Mouse (Mus musculus) heart, adult 9 months (tissue): ENCODE measurements around the gene Adgre1.
"Not testable (repeated sequence)": the region's sequence is repeated elsewhere in the genome, so short reads cannot be mapped to it uniquely, and the experiment has no call there.

Source experiments
- DNase-seq, 2 experiments: peaks; one replicate each; pipeline ENCODE4 v3.0.0; 2022; ENCODE audit warnings: low spot score in 2 of 2

Adgre1 gene

DNA sequence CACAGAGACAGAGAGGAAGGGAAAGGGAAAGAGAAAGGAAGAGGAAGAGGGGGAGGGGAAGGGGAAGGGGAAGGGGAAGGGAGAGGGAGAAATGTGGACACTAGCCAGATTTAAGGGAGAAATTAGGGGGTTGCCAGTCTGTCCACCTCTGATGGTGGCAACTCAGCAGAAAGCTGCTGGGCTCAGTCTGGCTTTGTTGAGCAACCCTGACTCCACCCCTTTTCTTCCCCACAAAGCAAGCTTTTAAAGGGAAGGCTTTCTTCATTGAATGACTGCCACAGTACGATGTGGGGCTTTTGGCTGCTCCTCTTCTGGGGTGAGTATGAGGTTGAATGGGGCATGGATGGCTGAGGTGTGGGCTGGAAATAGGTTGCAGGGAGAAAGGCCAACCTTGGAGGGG, at the start of gene Adgre1:
Gene Adgre1 (plus strand): TSS at position 251 of the 400 bp plus-strand sequence.
- DNase-seq: peak in 1 of 2 experiments; percentile 27

DNA sequence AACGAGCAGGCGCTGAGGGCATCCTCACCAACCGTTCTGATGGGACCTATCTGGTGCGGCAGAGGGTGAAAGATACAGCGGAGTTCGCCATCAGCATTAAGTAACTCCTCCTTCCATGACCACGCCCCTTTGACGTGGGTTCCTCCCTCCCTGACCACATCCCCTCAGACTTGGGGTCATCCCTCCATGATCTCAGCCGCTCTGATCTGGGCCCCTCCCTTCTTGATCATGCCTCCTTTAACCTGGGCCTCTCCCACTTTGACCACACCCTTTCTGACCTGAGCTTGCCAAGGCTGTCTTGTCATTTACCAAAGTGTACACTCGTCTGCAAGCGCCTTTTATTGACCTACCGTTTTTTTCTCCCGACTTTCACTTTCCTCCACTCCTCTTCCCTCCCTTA, 46.7 kb upstream of the Adgre1 start:
- no peak for DNase-seq

DNA sequence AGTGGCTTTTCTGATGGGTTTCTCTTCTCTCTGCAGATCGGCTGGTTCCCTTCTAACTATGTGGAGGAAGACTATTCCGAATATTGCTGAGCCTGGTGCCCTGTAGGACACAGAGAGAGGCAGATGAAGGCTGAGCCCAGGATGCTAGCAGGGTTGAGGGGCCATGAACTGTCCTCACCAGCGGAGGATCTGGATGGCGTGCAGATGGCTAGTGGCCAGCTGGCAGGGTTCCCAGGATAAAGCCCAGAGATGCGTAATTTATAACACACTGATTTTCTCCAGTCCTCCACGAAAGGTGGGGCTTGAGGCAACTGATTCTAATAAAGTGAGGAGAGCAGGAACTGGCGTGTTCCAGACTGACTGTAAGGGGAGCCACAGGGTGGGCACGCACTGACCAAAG, 30.9 kb upstream of the Adgre1 start:
- no peak for DNase-seq

GRCm38 (mm10) chr17:57328944-57329343, 29.5 kb upstream of the Adgre1 start:
- no peak for DNase-seq

DNA sequence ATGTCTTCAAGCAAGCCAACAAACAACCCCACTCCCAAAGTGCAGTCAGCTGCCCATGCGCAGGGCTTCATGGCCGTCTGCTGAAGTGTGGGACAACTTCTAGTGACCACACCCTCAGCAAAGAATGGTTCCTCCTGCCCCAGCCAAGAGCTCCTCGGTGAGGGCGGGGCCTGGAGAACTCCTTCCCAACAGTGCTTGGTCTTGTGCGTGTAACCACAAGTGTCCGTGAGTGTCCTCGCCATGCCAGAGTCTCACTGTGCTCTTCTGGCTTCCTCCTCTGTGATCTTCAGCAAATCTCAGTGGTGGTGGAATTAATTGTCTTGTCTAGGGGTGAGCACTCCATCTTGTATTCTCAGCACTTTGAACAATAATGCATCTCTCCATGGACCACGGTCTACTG, 27.5 kb upstream of the Adgre1 start:
- no peak for DNase-seq

- no peak for DNase-seq
These were observed 26.2 kb upstream of the Adgre1 start for GRCm38 (mm10) chr17:57332241-57332640.

- DNase-seq: no peak
These were observed 24.3 kb upstream of the Adgre1 start for GRCm38 (mm10) chr17:57334001-57334760.

DNA sequence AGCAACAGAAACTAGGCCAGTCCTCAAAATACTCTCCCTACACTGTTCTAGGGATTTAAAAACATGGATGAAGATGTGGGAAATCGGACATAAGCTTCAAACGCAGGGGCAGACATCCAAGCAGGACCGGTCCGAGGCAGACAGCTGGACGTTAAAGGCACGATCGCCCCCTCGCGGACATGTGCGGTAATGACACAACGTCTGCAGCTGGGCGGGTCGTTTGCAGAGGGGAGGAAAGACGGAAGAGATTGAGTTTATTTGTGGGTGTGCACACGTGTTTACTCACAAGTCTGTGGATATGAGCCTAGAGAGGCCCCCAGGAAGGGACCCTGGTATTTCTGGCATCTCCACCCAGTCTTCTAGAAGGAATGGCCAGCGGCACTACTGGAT, 23.7 kb upstream of the Adgre1 start:
- peak; percentile 70 to 79 for DNase-seq

DNA sequence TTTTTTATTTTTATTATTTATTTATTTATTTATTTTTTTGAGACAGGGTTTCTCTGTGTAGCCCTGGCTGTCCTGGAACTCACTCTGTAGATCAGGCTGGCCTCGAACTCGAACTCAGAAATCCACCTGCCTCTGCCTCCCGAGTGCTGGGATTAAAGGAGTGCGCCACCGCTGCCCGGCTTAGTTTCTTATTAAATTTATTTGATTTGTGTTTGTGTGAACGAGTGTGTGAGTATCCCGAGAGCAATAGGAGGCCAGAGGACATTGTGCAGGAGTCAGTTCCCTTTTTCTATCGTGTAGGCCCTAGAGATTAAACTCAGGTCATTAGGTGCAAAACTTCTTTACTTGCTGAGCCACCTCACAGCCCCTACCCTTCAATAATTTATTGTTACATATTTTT, 23.3 kb upstream of the Adgre1 start:
- DNase-seq: not testable (repeated sequence)

GRCm38 (mm10) chr17:57335673-57336303, 22.7 kb upstream of the Adgre1 start:
- peak; percentile 65 to 82 for DNase-seq

GRCm38 (mm10) chr17:57337996-57338395, 20.5 kb upstream of the Adgre1 start:
- DNase-seq: no peak

DNA sequence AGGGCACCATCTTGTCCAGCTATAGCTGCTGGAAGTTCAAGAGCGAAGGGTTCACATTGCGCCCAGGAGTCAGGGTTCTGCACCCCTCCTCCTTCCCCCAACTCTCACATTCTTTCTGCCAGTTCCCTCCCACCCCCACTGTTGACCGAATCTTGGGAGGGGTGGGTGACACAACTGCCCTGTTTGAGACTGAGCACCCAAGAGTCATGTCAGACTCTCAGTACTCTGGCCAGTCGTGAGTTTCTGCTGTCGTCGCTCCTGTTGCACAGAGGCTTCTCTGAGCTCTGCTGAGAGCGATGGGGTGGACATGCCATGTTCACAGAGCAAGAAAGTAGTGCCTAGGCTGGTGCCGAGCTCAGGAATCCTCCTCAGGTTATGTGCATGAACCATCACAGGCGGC, 19.2 kb upstream of the Adgre1 start:
- no peak for DNase-seq

- DNase-seq: no peak
These were observed 16.9 kb upstream of the Adgre1 start for GRCm38 (mm10) chr17:57341568-57341967.

DNA sequence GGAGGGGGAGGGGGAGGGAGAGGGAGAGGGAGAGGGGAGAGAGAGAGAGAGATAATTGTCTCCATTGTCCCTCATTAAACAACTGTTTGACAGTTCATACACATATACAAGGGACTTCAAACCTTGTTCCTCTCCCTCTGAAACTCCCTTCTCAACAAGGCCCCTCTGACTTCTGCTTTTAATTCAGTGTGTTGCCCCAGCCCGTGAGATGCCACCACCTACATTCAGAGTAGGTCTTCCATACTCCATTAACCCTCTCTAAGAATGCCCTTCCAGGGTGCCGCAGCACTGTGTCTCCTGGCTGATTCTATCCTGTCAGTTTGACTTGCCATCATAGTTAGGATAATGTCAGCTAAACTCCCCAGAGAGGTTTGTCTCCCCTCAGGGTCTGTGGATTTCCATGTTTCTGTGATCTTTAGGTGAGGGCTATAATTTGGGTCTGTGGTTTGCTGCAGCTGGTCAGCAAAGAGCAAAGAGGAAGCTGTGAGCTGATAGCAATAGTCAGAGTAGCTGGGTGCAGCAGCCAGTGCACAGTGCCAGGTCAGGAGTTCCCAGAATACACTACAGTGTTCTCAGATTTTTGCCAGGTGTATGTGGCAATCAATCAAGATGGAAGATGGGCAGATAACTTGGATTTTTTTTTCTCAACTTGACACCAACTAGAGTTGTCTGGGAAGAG, 14.3 kb upstream of the Adgre1 start:
- DNase-seq: no peak

GRCm38 (mm10) chr17:57347017-57347416, 11.5 kb upstream of the Adgre1 start:
- DNase-seq: peak; percentile 27 to 65

DNA sequence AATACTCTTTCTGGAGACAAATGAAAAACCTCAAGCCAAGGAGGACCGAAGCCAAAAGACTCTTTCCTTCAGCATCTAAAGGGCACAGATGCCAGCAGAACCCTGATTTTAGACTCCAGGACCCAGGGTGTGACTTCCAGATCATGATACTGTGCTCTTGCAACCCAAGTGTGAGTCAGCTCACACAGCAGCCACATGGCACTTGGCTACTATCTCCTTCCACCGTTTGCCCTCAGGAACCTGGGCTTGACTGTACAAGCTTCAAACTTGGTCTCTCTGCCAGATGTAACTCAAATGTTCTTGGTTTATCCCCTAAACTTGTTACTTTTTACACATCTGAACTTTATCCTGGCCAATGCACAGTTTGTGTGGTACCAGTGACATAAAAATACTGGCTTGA, 10.7 kb upstream of the Adgre1 start:
- no peak for DNase-seq

DNA sequence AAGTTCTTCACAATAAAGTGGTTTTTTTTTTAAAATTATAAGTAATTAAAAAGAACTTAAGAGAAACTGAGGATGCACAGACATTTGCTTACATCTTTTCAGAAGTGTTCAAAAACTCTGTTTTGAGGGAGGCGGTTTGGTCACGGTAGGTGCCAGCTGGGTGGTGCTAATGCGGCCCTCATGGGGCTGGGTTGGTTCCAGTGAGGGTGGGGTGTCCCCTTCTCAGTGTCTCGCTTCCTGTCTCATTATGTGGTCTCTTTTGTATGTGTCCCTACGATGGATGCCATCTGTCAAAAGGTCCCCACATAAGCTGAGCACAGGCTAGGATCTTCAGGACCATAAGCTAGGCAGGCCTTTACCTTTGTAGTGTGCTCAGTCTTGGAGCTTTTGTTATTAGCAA, 9.4 kb upstream of the Adgre1 start:
- DNase-seq: no peak

DNA sequence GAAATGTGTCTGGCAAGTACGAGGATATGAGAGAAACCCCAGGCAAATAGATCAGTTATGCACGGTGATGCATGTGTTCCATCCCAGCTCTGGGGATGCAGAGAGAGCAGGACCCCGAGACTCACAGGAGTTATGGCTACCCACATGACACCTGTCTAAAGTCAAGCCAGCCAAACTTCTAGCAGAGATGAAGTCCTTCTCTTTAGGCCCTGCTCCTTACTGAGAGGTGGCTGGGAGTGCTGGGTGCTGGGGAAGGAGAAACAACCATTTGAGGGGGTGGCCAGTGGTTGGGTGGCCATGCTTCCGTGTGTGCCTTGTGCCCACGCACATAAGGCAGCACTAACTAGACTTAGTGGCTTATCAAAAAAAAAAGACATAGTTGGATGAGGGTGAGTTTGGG, 8.3 kb upstream of the Adgre1 start:
- no peak for DNase-seq

GRCm38 (mm10) chr17:57351107-57351506, 7.4 kb upstream of the Adgre1 start:
- no peak for DNase-seq

DNA sequence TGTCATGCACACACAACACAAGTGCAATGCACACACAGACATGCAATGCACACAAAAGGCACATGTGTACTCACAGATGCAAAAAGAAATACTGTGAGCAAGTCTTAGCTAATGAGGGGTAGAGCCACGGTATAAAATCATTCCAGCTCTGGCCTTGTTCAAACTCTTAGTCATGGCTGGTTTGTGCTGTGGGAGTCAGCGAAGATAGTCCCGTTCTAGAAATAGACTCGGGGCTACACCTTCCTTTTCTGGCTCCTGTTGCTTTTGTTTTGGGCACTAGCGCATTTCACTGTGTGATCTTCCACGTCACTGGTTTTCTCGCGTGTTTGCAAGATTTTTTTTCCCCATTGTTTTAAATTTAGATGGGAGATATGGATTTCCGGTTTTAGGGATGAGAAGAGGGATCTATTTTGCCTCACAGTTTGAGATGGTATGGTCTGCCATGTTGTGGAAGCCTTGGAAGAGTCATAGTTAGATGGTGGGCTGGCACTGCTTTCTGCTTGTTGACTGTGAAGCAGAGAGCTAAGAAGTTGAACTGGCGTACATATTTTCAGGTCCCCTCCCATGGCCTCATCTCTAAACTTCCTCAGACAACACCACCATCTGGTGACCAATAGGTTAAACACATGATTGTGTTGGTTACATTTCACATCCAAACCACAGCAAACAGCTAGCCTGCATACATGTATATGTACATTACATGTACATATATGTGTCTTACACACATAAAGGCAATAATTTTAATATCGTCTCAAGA, 1.2 kb downstream of the Adgre1 start:
- DNase-seq: no peak
